Mouse (Mus musculus): ENCODE results near the gene Atp5h. TPM values are rescaled to one million over a fixed set of nuclear protein-coding genes. Genes with fewer than 3 reads are reported as not detected.

Gene Atp5h
- total RNA-seq, 2 experiments from 2014 or later: 763 to 790 TPM

DNA sequence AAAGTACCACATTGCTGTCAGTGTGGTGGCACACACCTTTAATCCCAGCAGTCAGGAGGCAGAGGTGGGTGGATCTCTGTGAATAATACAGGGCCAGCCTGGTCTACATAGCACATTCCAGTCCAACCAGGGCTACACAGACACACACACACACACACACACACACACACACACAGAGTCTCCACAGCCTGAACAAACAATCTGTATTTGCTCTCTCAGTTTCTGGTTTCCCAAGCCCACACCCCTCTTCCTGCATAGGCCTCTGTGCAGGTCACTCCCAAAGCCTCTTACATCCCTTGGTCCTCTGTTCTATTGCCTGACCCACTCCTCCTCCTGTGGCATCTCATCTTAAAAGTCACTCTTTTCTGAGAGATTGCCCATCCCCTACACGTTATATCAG lies 47.7 kb downstream of the Atp5h start:
- DNase-seq (ENCODE audit: low spot score in 2 of 2): no peak

GRCm38 (mm10) chr11:115371354-115371753 lies 48.4 kb downstream of the Atp5h start:
- no peak for DNase-seq (ENCODE audit: low spot score in 2 of 2)

DNA sequence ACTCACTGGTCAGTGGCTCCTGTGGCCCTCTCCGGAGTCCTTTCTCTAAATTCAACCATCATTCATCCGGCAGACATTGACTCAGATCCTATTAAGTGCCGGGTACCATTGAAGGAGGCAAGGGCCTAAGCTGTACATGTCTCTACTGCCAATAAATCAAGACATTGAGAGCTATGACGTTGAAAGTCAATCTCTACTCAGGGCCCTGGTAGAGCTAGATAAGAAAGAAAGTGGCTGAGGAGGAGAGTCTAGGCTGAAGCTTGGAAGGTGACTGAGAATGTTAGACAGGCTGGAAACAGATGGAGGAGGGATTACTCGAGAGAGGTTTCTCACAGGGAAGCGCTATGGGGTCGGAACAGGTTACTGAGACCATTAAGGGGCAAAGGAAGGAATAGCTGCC lies 49.4 kb downstream of the Atp5h start:
- no peak for DNase-seq (ENCODE audit: low spot score in 2 of 2)

GRCm38 (mm10) chr11:115367395-115367944 lies 52.3 kb downstream of the Atp5h start, which contains the start of gene Hid1:
Hid1 (minus strand) TSS chr11:115367756.
- DNase-seq (ENCODE audit: low spot score in 2 of 2): peak in 1 of 2 experiments; percentile 67

DNA sequence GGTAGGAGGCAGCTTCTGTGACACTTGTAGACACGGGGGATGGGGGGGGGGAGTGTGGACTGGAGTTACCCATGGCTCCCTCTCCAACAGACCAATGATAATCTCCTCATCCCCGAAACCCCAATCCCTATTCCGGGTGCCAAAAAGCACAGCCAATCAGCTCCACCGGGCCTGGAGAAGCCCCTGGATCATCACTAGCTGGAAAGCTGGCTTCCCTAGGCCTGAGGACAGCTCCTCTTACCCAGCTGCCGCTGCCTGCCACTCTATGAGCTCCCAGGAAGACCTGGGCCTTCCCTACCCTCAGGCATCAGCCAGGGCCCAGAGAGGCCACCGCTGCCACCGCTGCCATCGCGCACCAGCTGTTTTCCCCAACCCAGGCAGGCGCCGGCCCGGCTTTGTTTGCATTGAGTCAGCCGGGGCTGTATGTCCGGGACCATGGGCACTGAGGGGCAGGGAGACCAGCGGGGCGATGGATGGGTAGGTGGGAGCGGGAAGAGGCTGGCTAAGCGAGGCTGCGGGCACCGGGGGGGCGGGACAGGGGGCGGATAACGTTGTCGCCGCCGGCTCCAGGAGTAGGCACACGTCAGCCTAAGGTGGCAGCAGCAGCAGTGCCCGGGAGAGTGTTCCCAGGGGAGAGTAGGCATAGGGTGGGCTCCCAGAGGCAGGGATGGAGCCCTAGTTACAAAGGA lies 52.9 kb downstream of the Atp5h start:
- DNase-seq (ENCODE audit: low spot score in 2 of 2): no peak

DNA sequence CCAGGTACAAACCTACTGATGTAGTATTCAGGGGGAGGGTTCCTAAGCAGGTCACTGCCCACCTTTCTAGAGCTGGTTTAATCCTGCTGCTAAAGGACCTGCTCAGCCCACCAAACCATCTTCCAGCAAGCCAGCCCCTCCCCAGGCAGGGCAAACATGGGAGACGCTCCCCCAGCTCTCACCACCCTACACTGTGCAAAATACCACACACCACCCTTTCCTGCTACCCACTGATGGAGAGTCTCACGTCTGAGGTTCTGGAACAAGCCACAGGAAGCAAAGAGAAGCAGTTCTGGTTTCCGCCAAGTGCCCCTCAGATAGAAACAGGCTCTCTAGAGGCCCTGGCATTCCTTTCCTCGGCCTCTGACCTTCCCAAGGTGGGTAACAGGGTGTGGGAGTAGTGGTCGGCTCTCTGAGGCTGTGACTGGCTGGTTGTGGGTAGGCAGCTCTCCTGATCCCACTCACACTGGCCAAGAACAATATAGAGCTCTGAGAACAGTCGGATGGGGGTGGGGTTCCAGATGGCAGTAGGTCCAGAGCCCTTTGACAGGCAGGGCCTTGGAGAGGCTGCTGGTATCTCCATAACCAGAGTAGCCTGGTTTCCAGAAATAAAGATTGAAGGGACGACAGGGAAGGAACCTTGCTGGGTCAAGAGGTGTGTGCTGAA lies 53.6 kb downstream of the Atp5h start:
- no peak for DNase-seq (ENCODE audit: low spot score in 2 of 2)

Small RNA genes lying within 50 kb of the gene (microRNA-seq; reads per million reads assigned to microRNA genes)
- gene Mir3968: not detected

Other genes starting within 250 kb of the Atp5h start
- gene Tmem104, start 232.5 kb downstream of the Atp5h start, total RNA-seq (2021): 1 to 10 TPM; 8.5 to 9.8 TPM
- 10 to 100 TPM; 16.4 to 17.9 TPM for gene Nat9, start 232.1 kb downstream of the Atp5h start, total RNA-seq (2021)
- gene Grin2c, start 152.7 kb downstream of the Atp5h start, total RNA-seq (2021): not detected
- 1 to 10 TPM; 6.7 to 7.7 TPM for gene Fdxr, start 142.9 kb downstream of the Atp5h start, total RNA-seq (2021)
- under 1 TPM; 0.34 to 0.37 TPM for gene Fads6, start 122.3 kb downstream of the Atp5h start, total RNA-seq (2021)
- not detected for gene Otop2, start 112.8 kb downstream of the Atp5h start, total RNA-seq (2021)
- not detected for gene Ush1g, start 97.9 kb downstream of the Atp5h start, total RNA-seq (2021)
- gene Otop3, start 85.2 kb downstream of the Atp5h start, total RNA-seq (2021): not detected
- gene Hid1, start 52.2 kb downstream of the Atp5h start, total RNA-seq (2021): 1 to 10 TPM; 7.2 to 9.0 TPM
- gene Cdr2l, start 38.0 kb downstream of the Atp5h start, total RNA-seq (2021): 10 to 100 TPM; 19.4 to 22.2 TPM
- gene Mrpl58, start 16.2 kb downstream of the Atp5h start, total RNA-seq (2021): 10 to 100 TPM; 89.6 to 94.0 TPM
- gene Kctd2, start 166 bp upstream of the Atp5h start, total RNA-seq (2021): 10 to 100 TPM; 21.4 to 21.6 TPM
- gene Trim80, start 20.6 kb upstream of the Atp5h start, total RNA-seq (2021): not detected
- not detected for gene Slc16a5, start 42.5 kb upstream of the Atp5h start, total RNA-seq (2021)
- 1 to 10 TPM; 2.1 to 3.4 TPM for gene Armc7, start 55.7 kb upstream of the Atp5h start, total RNA-seq (2021)
- gene Nt5c, start 71.9 kb upstream of the Atp5h start, total RNA-seq (2021): 10 to 100 TPM; 20.1 to 23.0 TPM
- gene Jpt1, start 94.4 kb upstream of the Atp5h start, total RNA-seq (2021): 100 to 1,000 TPM; 251 to 285 TPM
- gene Sumo2, start 116.3 kb upstream of the Atp5h start, total RNA-seq (2021): 100 to 1,000 TPM; 230 to 244 TPM
- gene Nup85, start 144.5 kb upstream of the Atp5h start, total RNA-seq (2021): 10 to 100 TPM; 43.4 to 45.2 TPM
- 10 to 100 TPM; 70.9 to 73.2 TPM for gene Mrps7, start 184.0 kb upstream of the Atp5h start, total RNA-seq (2021)
- 10 to 100 TPM; 15.9 to 21.8 TPM for gene Gga3, start 184.1 kb upstream of the Atp5h start, total RNA-seq (2021)
- gene Mif4gd, start 193.0 kb upstream of the Atp5h start, total RNA-seq (2021): 10 to 100 TPM; 29.7 to 31.9 TPM
- gene Slc25a19, start 208.3 kb upstream of the Atp5h start, total RNA-seq (2021): 10 to 100 TPM; 24.0 to 27.4 TPM

Measured in gastrocnemius, postnatal 4 days (tissue).